Mouse (Mus musculus): ENCODE measurements around the gene Heg1.

DNA sequence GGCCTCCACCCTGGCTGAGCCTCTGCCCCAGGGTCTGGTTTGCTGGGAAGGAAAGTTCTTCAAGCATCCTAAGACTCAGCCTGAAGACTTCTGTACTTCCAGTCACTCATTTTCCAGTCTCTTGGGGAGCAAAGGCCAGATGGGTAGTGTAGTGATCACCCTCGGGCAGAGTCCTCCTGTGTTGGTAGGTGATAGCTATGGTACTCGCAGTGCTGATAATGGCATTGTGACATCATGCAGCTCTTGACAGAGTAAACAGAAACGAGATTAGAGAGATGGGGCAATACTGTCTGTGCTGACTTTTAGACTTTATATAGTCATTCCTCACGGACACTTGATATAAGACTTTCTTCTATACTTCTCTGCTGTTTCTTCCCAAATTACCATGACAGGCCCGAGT, 88.6 kb downstream of the Heg1 start:
- TF ChIP-seq EP300 (IDR thresholded peaks at IDR 0.05), result no peak
- TF ChIP-seq CTCF (IDR thresholded peaks at IDR 0.05), result no peak
